Mouse (Mus musculus) hindbrain, postnatal 0 days (tissue): ENCODE data around the gene P2rx3. TPM values are rescaled to one million over a fixed set of nuclear protein-coding genes. Genes with fewer than 3 reads are reported as not detected.

Source experiments
- ATAC-seq: fragments of 200-750 bp; cut with Nextera tagmentation; 2 replicates; pipeline ENCODE4 v1.8.0; 2017; ENCODE audit warnings: mild to moderate bottlenecking, moderate TSS enrichment, moderate library complexity
- DNase-seq: peaks from one replicate; pipeline ENCODE4 v3.0.0-alpha.2; 2015; ENCODE audit warnings: low spot score
- H3K27ac ChIP-seq: fragments of 300-500 bp; sonication (generic); 2 replicates; pipeline ENCODE4 v1.5.1; 2014; ENCODE audit warnings: mild to moderate bottlenecking
- H3K27me3 ChIP-seq: fragments of 300-500 bp; sonication (generic); 2 replicates; pipeline ENCODE4 v1.6.1; 2014; ENCODE audit warnings: low read length, mixed read lengths; ENCODE audit not compliant: insufficient read depth
- H3K36me3 ChIP-seq: fragments of 300-500 bp; sonication (generic); 2 replicates; pipeline ENCODE4 v1.6.1; 2014; ENCODE audit warnings: low read length, mixed read lengths; ENCODE audit not compliant: insufficient read depth
- H3K4me1 ChIP-seq: fragments of 300-500 bp; sonication (generic); 2 replicates; pipeline ENCODE4 v1.6.1; 2014; ENCODE audit warnings: antibody characterized with exemption, low read length, mixed read lengths; ENCODE audit not compliant: insufficient read depth
- H3K4me2 ChIP-seq: fragments of 300-500 bp; sonication (generic); 2 replicates; pipeline ENCODE4 v1.6.1; 2014; ENCODE audit warnings: low read depth, mild to moderate bottlenecking, low read length, moderate library complexity, mixed read lengths
- H3K4me3 ChIP-seq: fragments of 300-500 bp; sonication (generic); 2 replicates; pipeline ENCODE4 v1.5.1; 2014; ENCODE audit warnings: low read length
- H3K9ac ChIP-seq: fragments of 300-500 bp; sonication (generic); replicated peaks from 2 replicates; pipeline ENCODE4 v1.6.1; 2014; ENCODE audit warnings: mild to moderate bottlenecking, low read length, moderate library complexity, mixed read lengths
- H3K9me3 ChIP-seq: fragments of 300-500 bp; sonication (generic); 2 replicates; pipeline ENCODE4 v1.6.1; 2016; ENCODE audit warnings: low read length, mixed read lengths
- CTCF ChIP-seq: IDR thresholded peaks from 2 replicates; pipeline ENCODE4 v1.5.1; 2016; ENCODE audit warnings: antibody characterized with exemption, control low read depth, low read depth
- WGBS: fragments of 180-500 bp; shearing (Covaris S2); extraction: QIAGEN DNeasy Blood & Tissue Kit; methylation state at CpG from one replicate; pipeline ENCODE4 v1.1.7; 2014; 5-methylcytosine and 5-hydroxymethylcytosine counted together
- polyA plus RNA-seq: library from polyadenylated mRNA; unstranded; fragments of >200 nt; fragmentation: Nextera tagmentation; extraction: Ambion mirVana; gene quantifications from 2 replicates; pipeline ENCODE4 v1.2.1, GENCODE M21; 2015
- total RNA-seq: library from RNA; depleted of rRNA; stranded (reverse); fragments of >200 nt; gene quantifications from 2 replicates; pipeline ENCODE4 v1.2.3, GENCODE M21; 2014; rRNA removed

P2rx3 gene
- total and polyA plus RNA-seq, 2 experiments from 2014 or later: 1.7 to 2.6 TPM

DNA sequence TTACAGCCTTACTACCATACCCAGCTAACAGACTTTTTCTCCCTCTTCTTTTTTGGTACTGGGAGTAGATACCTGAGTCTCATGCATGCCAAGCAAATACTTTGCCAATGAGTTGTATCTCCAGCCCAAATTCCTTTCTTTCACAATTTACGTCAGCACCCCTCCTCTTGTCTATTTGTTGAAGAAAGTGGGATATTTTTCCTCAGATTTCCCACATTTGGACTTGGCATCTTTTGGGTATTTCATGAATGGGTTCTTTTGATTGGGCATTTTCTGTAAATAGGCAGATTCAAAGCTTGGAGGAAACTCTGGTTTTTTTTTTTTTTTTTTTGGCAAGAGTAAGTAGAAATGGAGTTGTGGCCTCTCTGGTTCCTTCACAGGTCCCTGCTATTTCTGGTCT is 85.0 kb downstream of the P2rx3 start:
- Histone ChIP-seq H3K27ac (no peak overlapping the region), H3K27me3 (no peaks in the 10 kb centered on the region), H3K36me3 (no peaks in the 10 kb centered on the region), H3K4me1 (no peaks in the 10 kb centered on the region), H3K4me3 (no peak overlapping the region), H3K4me2 (no peak overlapping the region), H3K9me3 (no peaks in the 10 kb centered on the region), H3K9ac (no peak overlapping the region)
- WGBS: 83% methylated on average over 1 of the region's 1 CpGs
- no peak for ATAC-seq
- TF ChIP-seq CTCF: no peak
- no peak for DNase-seq

DNA sequence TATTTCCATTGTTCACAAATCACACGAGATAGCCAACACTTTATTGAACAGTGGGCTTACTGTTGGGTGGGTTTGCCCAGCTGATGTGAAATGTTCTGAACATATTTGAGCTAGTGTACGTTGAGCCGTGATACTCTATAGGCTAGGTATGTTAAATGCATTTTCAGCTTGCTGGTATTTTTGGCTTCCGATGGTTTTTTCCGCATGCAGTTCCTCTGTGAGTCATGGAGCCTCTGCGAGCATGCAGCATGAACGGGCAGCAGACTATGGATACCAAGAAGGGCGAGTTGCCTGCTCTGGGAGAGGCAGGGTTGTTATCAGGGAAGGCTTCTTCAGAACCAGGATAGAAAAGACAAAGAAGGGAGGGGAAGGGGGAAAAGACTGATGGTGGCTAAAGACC is 86.2 kb downstream of the P2rx3 start:
- Histone ChIP-seq H3K27ac (no peak overlapping the region), H3K27me3 (no peaks in the 10 kb centered on the region), H3K4me1 (no peaks in the 10 kb centered on the region), H3K9me3 (no peaks in the 10 kb centered on the region), H3K4me3 (no peak overlapping the region), H3K9ac (no peak overlapping the region), H3K4me2 (no peak overlapping the region), H3K36me3 (no peaks in the 10 kb centered on the region)
- DNase-seq (no peak), ATAC-seq (no peak)
- no peak for TF ChIP-seq CTCF
- WGBS: 94% methylated on average over 8 of the region's 8 CpGs

DNA sequence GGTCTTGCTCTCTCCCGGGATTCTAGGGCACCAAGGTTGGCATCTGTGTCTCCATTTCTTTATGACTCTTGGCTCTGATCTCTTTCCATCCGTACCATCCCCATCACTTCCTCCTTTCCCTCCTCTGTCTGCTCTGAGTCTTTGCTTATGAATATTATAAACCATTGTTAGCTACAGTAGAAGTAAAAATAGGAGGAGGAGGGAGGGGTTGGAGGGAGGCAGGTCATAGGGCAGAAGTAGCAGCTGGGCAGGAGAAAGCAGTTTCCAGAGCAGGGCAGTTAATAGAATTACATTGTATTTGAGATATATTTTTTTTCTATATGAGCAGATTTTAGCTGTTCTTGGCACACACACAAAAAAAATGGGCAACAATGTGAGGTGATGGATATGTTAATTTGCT is 88.5 kb downstream of the P2rx3 start:
- DNase-seq: no peak
- ATAC-seq: no peak
- H3K9ac ChIP-seq: no peak overlapping the region
- H3K27ac ChIP-seq: no peak overlapping the region
- no peak overlapping the region for H3K4me2 ChIP-seq
- H3K9me3 ChIP-seq: no peaks in the 10 kb centered on the region
- no peaks in the 10 kb centered on the region for H3K27me3 ChIP-seq
- H3K4me3 ChIP-seq: no peak overlapping the region
- no peaks in the 10 kb centered on the region for H3K36me3 ChIP-seq
- 74% methylated on average over 2 of the region's 2 CpGs for WGBS
- no peak for TF ChIP-seq CTCF
- no peaks in the 10 kb centered on the region for H3K4me1 ChIP-seq

Other genes with a start within 250 kb of the P2rx3 start
- gene Ube2l6, start 238.6 kb downstream of the P2rx3 start, total RNA-seq: 12.8 and 22.6 TPM in 2 replicates
- 16.8 and 17.7 TPM in 2 replicates for gene Ube2l6, start 238.6 kb downstream of the P2rx3 start, polyA plus RNA-seq
- gene Smtnl1, start 214.8 kb downstream of the P2rx3 start, total RNA-seq: 0.75 TPM in 1 of 2 replicates, not detected in the other
- not detected in 2 replicates for gene Smtnl1, start 214.8 kb downstream of the P2rx3 start, polyA plus RNA-seq
- 44.5 and 57.3 TPM in 2 replicates for gene Timm10, start 210.5 kb downstream of the P2rx3 start, total RNA-seq
- 82.5 and 91.7 TPM in 2 replicates for gene Timm10, start 210.5 kb downstream of the P2rx3 start, polyA plus RNA-seq
- gene Slc43a1, start 198.6 kb downstream of the P2rx3 start, total RNA-seq: 5.8 and 9.3 TPM in 2 replicates
- gene Slc43a1, start 198.6 kb downstream of the P2rx3 start, polyA plus RNA-seq: 1.3 and 1.5 TPM in 2 replicates
- 10.1 and 12.2 TPM in 2 replicates for gene Rtn4rl2, start 150.8 kb downstream of the P2rx3 start, total RNA-seq
- 4.2 and 4.3 TPM in 2 replicates for gene Rtn4rl2, start 150.8 kb downstream of the P2rx3 start, polyA plus RNA-seq
- 4.9 and 9.7 TPM in 2 replicates for gene Slc43a3, start 100.9 kb downstream of the P2rx3 start, total RNA-seq
- 4.1 and 6.4 TPM in 2 replicates for gene Slc43a3, start 100.9 kb downstream of the P2rx3 start, polyA plus RNA-seq
- not detected in 2 replicates for gene Prg2, start 57.0 kb downstream of the P2rx3 start, total RNA-seq
- not detected in 2 replicates for gene Prg2, start 57.0 kb downstream of the P2rx3 start, polyA plus RNA-seq
- gene Prg3, start 49.2 kb downstream of the P2rx3 start, total RNA-seq: not detected in 2 replicates
- not detected in 2 replicates for gene Prg3, start 49.2 kb downstream of the P2rx3 start, polyA plus RNA-seq
- 178 and 196 TPM in 2 replicates for gene Ssrp1, start 228 bp downstream of the P2rx3 start, total RNA-seq
- gene Ssrp1, start 228 bp downstream of the P2rx3 start, polyA plus RNA-seq: 141 and 142 TPM in 2 replicates
- 70.0 and 113 TPM in 2 replicates for gene Tnks1bp1, start 10.6 kb upstream of the P2rx3 start, total RNA-seq
- gene Tnks1bp1, start 10.6 kb upstream of the P2rx3 start, polyA plus RNA-seq: 17.4 and 19.3 TPM in 2 replicates
- 22.2 and 24.2 TPM in 2 replicates for gene Aplnr, start 98.8 kb upstream of the P2rx3 start, total RNA-seq
- 21.0 and 22.1 TPM in 2 replicates for gene Aplnr, start 98.8 kb upstream of the P2rx3 start, polyA plus RNA-seq
- gene Lrrc55, start 159.7 kb upstream of the P2rx3 start, total RNA-seq: 27.3 and 33.7 TPM in 2 replicates
- 9.0 and 9.7 TPM in 2 replicates for gene Lrrc55, start 159.7 kb upstream of the P2rx3 start, polyA plus RNA-seq